Mouse (Mus musculus) olfactory bulb, adult 2 months (tissue): ENCODE measurements around the gene Anks1.

Experiments used
- CTCF ChIP-seq: fragments of 200-500 bp; IDR thresholded peaks from 2 replicates; pipeline ENCODE4 v1.5.1; 2012; ENCODE audit warnings: low read depth, mild to moderate bottlenecking, low read length, moderate library complexity; ENCODE audit not compliant: insufficient read depth
- POLR2A ChIP-seq: fragments of 200-500 bp; IDR thresholded peaks from 2 replicates; pipeline ENCODE4 v1.6.1; 2012; ENCODE audit warnings: mild to moderate bottlenecking, low read depth, low read length, moderate library complexity; ENCODE audit not compliant: insufficient read depth

DNA sequence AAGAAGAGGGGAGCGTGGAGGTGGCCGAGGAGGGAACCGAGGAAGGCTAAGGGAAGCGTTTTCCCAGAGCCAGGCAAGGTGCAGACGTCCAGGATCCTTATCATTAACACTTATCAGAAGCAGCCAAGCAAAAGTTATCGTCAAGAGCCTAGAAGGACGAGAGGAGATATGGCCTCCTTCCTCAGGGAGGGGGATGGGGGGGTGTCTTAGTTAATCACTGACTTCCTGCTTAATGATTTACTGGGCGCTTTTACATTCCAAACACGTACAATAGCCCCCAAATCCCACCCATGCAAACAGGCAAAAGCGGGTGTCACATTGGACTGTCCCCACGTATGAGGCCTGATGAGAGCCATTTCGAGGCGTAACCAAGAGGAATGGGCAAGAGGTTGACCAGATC is 173.8 kb downstream of the Anks1 start:
- TF ChIP-seq CTCF (no peak), POLR2A (no peak)
